ENCODE assay signal across 10 mouse cellular contexts in genomic region chr8:93599776-93600175, GRCm38 (mm10).
DNase-seq lines count a peak whose midpoint lies in the region; ATAC-seq lines count a peak whose summit lies in the region.
"Had no signal": no experiment of that assay in that cellular context is flagged by ENCODE, and none has a peak within 500 bp of the region (broad histone marks: within the 10 kb centered on the region; RNA-seq: fewer than 3 reads in every experiment).

No protein-coding gene starts in this region.

- no peak overlapping the region for H3K4me2 ChIP-seq in heart, embryonic 15.5 days
- H3K4me2 ChIP-seq in forebrain, embryonic 16.5 days (ENCODE audit: low read length): no peak overlapping the region

- no peak overlapping the region for H3K4me3 ChIP-seq in heart, embryonic 15.5 days
- H3K4me3 ChIP-seq in forebrain, embryonic 16.5 days (replicated peaks; ENCODE audit: low read length): no peak overlapping the region
- H3K4me3 ChIP-seq: myocyte had no signal

- H3K9ac ChIP-seq in heart, embryonic 15.5 days: no peak overlapping the region
- H3K9ac ChIP-seq in forebrain, embryonic 16.5 days (replicated peaks; ENCODE audit: low read depth, low read length): no peak overlapping the region

- no peaks in the 10 kb centered on the region for H3K36me3 ChIP-seq in heart, embryonic 15.5 days
- no peaks in the 10 kb centered on the region for H3K36me3 ChIP-seq in forebrain, embryonic 16.5 days (ENCODE audit: control insufficient read depth, insufficient read depth)

- H3K9me3 ChIP-seq in heart, embryonic 15.5 days (replicated peaks): no peaks in the 10 kb centered on the region
- H3K9me3 ChIP-seq in forebrain, embryonic 16.5 days (ENCODE audit: control insufficient read depth, low read length): no peaks in the 10 kb centered on the region

- H3K27ac ChIP-seq in heart, embryonic 15.5 days: peak overlapping the region; percentile 68
- H3K27ac ChIP-seq in forebrain, embryonic 16.5 days (ENCODE audit: low read length): no peak overlapping the region

- H3K4me1 ChIP-seq in heart, embryonic 15.5 days (replicated peaks): peaks cover 13% of the 10 kb centered on the region
- H3K4me1 ChIP-seq in forebrain, embryonic 16.5 days (replicated peaks; ENCODE audit: control insufficient read depth, insufficient read depth, low read length): peaks cover 10% of the 10 kb centered on the region

- WGBS in heart, embryonic 15.5 days: 58% methylated on average over 8 of the region's 8 CpGs
- 55% methylated on average over 8 of the region's 8 CpGs for WGBS in forebrain, embryonic 16.5 days

- peak; percentile 43 to 62 for DNase-seq in cerebellum, postnatal 10 days
- DNase-seq in cerebellum, adult 9-11 months: no peak
- DNase-seq in MN1 (ENCODE audit: low spot score): peak; percentile 49
- peak; percentile 55 to 64 for DNase-seq in kidney, postnatal 4 days
- no peak for DNase-seq in spleen, postnatal 10 days (ENCODE audit: low spot score in 2 of 2)
- DNase-seq in layer of hippocampus, postnatal 14 days (ENCODE audit: low spot score in 2 of 2): no peak
- DNase-seq: layer of hippocampus, adult 9-11 months had no signal

- ATAC-seq in heart, embryonic 15.5 days (replicated peaks; ENCODE audit: insufficient number of reproducible peaks, insufficient read depth, low FRiP score, low read depth): 0 out of 2 replicates have a peak, but pooled peaks have one; percentile 17
- no peak for ATAC-seq in forebrain, embryonic 16.5 days

- no peaks in the 10 kb centered on the region for H3K27me3 ChIP-seq in heart, embryonic 15.5 days
- no peaks in the 10 kb centered on the region for H3K27me3 ChIP-seq in forebrain, embryonic 16.5 days (replicated peaks; ENCODE audit: control insufficient read depth, insufficient read depth, low read length)

Comparison
In these comparisons a context has a peak if more than half of its experiments do, and no peak if none do; other contexts are left out.
1. DNase-seq: peak in cerebellum, postnatal 10 days (2 of 2), MN1 (single experiment) and kidney, postnatal 4 days (2 of 2); none in cerebellum, adult 9-11 months (single experiment), spleen, postnatal 10 days (0 of 2) and layer of hippocampus, postnatal 14 days (0 of 2).